Mouse (Mus musculus) forelimb bud, embryonic 11.5 days (tissue): ENCODE data around the gene Acsl5.

Experiments
- DNase-seq: peaks from one replicate; pipeline ENCODE4 v3.0.0-alpha.2; 2012; ENCODE audit warnings: low read depth, low spot score

Gene Acsl5

DNA sequence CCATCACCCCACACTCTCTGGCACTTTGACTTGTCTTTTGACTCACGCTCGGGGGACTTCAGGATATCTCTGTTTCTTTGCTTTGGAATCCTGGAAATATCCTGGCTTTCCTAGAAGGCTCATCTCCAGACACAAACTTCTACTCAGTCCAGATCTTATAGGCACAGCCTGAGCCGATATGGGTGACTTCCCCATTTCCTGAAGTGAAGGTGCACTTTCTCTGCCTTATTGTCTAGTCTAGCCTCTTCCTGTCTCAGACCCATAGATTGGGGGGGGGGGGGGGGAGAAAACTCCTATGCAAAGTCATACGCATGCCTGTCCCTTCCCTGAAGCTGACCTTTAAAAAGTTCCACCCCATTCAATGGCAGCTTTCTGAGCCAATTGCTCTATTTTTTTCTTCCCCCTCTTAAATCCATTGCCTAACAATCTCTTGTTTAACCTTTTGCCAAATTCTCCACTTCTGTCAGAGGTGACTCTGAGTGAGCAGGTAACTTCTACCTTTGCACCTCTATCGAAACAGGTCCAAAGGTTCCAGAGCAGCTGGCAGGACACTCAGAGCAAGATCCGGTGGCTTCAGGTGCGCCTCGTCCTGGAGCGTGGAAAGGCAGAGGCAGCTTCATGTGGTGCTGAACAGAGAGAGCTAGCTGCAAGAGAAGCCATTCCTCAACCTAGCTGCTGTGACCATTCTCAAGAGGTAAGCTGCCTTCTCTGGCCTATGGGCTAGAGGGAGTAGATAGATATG is at the start of gene Acsl5:
Gene Acsl5 (plus strand): TSS at position 556 of the 742 bp plus-strand sequence.
- no peak for DNase-seq

DNA sequence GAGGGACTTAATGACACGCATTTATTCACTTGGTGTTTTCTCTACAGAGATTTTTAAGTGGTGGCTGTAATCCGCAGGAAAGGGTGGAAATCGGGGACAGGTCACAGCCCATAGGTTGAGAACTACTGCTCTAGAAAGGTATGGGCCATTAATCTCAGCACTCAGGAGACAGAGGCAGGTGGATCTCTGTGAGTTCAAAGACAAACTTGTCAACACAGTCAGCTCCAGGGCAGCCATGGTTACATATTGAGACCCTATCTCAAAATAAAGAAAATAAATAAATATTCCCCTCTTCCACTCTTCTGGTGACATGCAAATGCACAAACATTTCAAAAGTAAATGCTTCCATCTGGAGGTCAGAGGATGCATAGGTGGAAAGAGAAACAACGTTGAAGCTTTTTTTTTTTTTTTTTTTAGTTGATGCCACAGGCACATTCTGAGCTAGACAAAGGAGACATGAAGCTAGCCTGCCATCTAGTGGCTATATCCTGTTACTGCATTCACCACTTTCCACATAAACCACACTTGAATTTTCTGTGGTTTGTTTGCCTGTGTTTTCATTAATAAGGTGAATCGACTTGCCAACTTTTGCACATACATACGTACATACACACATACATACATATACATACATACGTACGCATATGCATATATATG is 45.1 kb upstream of the Acsl5 start:
- DNase-seq, result peak; percentile 71

DNA sequence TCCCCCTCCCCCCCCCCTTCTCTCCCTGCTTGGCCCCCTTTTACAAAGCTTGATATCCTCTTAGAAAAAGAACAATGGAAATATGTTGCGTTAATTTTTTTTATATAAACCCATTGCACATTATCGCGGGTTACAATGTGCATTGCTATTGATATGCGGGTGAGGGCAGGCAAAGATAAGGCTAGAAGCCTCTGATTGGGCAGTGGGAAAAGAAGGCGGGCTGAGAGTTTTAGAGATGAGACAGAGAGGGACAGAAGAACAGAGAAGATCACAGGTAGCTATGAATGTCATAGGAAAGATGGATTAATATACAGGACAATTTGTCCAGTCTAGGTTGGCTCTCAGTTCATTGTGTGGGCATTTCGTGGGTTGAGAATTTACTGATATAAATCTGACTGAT is 44.5 kb upstream of the Acsl5 start:
- no peak for DNase-seq

DNA sequence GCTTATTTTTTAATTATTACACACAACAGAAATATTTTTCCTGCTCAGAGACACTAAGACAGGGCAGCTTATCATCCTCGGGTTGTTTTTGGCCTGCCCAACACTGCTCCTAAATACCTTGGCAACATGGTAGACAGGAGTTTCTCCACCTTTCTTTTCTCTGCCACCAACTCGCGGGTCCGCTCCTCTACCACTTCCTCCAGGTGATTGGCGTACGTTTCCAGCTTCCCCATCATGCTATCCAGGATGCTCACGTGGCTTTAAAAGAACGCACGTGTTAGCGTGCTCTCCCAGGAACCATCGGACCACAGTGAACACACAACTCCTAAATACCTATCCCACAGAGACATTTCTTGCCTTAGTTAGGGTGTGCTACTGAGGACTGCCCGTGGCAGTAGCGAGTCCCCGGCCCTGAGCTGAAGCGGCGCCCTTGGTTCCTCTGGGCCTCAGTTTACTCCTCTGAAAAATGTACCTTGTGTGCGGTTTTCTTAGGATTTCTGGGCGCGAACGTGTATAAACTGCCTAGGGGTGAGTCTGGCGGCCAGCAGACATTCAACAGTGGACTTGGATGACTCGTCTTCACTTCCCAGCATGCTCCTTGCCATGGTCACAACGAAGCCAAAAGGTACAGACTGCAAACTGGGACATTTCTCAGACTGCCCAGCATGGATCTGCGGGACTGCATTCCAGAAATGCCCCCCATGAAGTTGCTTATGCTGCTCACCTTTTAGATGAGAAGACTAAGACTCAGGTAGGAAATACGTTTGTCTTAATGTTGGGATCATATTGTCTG is 43.8 kb upstream of the Acsl5 start:
- no peak for DNase-seq

DNA sequence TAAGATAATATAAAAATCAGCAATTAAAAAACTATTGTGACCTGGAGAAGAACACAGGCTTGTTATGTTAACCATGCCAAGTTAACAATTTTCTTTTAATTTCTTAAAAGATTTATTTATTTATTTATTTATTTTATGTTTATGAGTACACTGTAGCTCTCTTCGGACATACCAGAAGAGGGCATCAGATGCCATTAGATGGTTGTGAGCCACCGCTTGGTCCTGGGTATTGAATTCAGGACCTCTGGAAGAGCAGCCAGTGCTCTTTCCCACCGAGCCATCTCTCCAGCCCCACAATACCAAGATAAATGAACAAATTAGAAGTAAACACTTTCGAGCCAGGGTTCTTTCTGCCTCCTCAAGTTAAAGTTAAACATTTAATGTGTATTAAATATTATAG is 43.1 kb upstream of the Acsl5 start:
- no peak for DNase-seq

DNA sequence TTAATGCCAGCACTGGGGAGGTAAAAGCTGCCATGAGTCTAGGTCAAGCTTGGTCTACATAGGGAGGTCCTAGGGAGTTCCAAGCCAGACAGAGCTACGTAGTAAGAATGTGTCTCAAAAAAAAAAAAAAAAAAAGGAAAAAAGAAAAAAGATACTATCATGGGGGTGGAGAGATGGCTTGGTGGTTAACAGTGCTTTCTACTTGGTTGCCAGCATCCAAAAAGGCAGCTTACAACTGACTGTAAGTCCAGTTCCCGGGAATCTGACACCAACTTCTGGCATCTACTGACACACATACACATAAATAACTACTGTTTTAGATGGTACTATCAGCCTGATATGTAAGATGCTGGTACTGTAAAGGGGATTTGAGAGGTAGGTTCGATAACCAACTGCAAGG is 42.7 kb upstream of the Acsl5 start:
- no peak for DNase-seq

DNA sequence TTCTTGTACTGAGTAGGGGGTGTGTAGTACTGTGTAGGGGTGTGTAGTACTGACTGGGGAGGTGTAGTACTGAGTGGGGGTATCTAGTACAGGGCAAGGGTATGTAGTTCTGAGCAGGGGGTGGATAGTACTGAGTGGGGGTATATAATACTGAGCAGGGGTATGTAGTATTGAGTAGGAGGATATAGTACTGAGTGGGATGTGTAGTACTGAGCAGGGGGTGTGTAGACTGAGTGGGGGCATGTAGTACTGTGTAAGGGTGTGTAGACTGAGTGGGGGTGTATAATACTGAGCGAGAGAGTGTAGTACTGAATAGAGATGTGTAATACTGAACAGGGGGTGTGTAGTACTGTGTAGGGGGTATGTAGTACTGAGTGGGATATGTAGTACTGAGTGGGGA is 40.0 kb upstream of the Acsl5 start:
- DNase-seq, result no peak

DNA sequence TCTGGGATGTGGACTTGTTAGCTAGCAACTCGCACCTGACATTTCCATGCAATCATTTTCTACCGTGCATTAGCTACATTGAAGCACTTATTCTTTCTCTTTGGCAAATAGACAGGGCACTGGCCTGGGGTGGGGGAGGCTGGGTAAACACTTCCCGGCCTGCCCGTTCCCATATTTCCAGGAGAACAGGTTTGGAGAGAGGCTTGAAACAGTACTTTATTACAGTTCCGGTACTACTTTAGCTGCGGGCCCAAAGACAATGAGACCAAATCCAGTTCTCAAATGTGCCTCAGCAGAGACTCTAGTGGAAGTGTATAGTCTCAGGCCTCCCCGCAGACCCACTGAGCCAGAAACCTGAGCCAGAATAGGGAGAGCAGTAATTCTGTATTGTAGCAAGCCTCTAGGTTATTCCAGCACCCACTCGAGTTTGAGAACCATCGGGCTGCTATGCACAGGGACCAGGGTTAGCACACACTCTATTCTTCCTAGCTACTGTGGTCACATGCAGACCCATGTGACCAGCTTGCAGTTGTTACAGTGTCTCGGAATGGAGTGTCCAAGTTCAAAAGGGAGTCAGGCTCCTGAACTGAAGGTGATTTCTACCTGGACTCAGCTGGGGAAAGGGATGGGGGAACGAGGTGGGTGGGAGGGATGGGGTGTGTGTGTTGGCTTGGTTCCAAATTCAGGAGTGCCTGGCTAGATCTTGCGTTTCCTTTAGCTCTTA is 38.0 kb upstream of the Acsl5 start:
- DNase-seq, result no peak

DNA sequence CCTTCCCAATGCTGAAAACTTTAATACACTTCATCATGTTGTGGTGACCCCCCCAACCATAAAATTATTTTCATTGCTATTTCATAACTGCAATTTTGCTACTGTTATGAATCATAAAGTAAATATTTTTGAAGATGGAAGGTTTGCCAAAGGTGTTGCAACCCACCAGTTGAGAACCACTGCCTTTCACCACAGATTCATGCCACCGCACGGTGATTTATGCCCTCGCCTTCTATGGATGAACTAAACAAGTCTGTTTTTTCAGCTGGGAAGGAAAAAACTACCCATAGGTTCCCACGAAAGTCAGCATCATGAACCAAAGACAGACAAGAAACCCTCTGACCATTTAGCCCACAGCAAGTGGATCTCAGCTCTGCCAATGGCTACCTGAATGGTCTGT is 34.9 kb upstream of the Acsl5 start:
- DNase-seq, result no peak

DNA sequence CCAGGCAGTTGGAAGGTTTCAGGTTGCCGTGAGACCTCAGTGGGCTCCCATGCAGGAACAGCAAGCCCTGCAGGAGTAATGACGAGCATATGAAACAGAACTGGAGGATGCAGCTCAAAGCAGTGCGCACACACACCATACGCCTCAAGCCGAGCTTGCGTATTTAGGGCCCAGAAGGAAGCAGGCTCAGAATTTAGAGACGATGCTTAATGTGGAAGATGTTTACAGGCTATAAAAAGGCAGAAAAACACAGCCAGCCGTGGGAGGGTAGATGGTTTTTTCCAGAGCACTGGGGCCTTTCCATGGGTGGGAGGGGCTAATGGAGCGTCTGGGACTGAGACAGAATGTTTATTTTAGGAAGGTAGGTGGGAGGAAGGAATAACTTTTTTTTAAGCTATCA is 34.4 kb upstream of the Acsl5 start:
- DNase-seq, result no peak

DNA sequence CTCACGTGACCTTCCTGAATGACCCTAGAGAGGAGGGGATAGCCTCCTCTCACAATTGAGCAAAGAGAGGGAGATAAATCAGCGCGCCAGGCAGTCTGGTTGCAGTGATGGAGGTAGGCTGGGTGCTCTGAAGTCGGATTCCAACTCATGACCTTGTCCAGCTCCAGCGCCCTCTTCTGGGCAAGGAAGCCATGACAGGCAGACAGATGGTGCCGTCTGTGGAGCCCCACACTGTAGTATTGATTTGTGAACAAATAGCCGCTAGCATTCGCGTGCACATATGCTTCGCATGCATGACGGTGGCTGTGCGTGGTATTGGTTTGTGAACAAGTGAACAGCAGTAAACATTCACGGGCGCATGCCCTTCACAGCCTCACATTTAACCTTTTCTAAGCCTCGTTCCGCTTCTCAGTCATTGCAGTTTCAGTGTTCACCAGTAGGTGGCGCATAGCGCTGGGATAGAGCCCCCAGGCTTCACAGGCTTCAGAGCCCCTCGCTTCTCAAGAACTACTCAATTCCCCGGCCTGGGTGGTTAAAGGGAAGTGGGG is 33.5 kb upstream of the Acsl5 start:
- peak; percentile 92 for DNase-seq

DNA sequence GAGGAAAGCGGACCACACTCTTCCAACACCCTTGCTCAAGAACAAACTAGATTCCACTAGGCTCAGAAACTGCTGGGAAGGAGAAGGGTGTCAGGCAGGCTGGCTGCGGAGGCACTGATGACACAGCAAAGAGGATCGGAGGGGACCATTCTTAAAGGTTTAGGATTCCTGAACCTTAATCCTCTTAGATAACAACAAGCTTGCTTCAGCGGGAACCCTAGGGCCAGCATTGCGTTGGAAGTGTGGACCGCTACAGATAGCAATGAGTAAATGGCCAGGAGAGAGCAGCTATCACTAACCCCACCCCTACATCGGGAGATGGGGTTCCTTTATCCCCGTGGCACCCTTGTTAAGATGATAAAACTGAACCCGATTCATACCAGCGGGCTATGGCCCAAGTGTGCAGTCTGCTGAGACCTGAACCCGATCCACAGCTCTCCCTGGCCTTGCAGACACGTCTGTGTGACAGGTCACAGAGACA is 33.0 kb upstream of the Acsl5 start:
- DNase-seq, result no peak

DNA sequence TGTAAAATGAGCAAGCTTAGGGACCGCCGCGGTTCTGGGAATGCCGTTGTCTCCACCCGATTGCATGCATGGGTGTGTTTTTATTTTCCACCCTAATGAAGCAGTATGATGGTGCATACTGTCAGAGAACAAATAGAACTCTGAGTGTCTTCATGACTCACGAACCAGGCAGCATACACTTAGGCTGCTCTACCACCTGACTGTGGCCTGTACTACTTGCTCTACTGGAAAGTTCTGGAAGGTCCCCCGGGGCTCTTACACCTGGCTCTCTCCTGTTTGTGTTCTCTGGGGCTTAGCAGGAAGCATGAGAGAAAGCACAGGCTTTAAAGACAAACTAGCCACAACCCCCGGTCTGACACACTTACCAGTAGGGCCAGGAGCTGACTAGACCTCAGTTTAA is 32.4 kb upstream of the Acsl5 start:
- no peak for DNase-seq

DNA sequence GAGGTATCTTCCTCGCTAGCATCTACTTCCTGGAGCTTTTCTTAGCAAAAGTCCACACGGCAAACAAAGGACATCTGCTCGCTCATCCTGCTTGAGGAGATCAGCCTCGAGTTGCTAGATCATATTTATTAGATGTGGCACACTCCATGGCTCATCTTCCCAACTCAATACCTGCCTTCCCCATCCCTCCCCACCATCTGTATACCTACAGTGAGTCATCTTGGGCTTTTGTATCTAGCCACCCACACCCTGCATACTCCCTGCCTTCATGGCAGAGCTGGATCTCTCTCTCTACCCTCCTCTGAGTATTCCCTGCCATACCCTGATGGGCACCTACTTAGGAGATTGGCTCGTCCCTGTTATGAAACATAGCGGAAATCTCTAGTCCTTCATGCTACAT is 30.5 kb upstream of the Acsl5 start:
- DNase-seq, result no peak

DNA sequence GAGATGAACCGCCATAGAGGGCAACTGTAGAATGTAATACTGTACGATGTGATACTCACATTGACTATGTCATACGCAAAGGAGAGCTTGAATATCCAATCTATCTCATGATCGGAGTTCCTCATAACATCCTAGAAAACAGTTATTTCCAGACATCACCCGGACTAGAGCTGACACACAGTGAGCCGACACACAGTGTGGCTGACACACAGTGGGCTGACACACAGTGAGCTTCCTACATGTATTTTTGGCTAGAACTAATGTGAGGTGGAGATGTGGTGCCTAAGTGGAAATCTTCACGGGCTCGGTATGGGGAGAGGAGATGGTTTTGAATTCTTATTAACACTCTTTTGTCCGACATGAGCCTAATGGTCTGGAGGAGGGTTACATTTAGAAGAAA is 29.5 kb upstream of the Acsl5 start:
- no peak for DNase-seq

DNA sequence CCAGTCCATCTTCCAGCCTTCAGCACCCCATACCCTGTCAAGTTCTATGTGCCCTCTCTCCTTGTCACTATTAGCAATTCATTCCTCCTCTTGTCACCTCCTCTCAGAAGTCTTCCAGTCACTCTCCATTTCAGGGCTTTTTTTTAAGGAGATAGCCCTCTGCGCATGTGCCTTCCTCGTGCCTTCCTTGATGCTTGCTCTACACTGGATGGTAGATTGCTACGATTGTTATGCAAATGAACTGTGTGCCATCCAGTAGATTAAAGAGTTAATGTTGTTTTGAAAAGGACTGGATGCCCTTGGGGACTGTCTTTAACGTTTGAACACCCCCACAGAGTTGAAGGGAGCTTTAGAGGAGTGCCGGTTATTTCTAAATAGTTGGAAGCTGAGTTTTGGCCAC is 25.1 kb upstream of the Acsl5 start:
- DNase-seq, result no peak

DNA sequence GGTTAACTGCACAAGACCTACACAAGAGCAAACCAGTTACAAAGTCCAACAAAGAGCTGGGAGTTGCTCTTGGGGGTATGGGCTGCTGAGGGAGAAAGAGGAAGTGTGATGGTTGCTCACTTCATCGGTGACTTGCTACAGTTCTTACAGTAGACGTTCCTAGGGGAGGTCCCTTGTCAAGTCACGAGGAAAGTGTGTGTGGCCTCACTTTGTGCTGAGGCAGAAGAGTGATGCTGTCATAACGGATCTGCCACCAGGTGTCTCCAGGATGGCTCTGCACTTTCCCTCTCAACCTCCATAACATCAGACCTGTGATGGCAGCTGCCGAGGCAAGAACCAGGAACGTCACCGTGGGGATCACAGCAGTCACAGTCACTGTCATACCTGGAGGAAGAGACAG is 24.6 kb upstream of the Acsl5 start:
- DNase-seq, result no peak

DNA sequence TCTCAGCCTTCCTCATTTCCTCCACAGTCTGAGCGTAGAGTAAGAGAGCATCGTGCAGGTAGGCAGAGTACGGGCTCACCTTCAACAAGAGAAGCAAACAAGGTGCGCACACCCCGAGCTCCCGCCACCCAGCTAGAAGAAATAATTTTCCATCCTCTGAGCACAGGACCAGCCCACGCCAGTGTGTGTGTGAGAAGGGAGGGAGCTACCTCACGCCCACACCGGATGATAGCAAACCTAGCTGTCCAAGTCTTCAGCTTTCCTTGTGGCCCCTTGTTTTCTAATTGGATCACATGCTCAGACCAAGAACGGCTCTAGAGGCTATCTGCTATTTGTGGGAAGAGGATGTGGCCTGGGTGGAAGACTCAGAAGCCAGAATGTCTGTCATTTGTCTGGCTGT is 20.7 kb upstream of the Acsl5 start:
- DNase-seq, result no peak

DNA sequence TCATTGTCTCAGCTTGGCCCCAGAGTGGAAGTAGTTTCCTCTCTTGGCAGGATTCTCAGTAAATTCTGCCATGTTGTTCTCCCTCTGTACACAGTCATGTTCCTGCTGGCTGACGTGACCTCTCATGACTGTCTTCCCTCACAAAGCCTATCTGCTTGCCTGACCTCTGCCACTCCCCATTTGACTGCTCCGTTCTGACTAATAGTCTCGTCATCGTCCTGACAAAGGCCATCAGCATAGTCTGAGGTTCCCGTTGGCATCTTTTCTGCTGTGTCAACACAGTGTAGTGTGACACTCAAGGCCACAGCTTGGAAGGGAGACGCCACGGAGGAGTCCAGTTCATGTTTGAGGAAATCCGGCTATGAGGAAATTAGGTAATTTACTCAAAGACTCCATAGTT is 19.6 kb upstream of the Acsl5 start:
- no peak for DNase-seq

DNA sequence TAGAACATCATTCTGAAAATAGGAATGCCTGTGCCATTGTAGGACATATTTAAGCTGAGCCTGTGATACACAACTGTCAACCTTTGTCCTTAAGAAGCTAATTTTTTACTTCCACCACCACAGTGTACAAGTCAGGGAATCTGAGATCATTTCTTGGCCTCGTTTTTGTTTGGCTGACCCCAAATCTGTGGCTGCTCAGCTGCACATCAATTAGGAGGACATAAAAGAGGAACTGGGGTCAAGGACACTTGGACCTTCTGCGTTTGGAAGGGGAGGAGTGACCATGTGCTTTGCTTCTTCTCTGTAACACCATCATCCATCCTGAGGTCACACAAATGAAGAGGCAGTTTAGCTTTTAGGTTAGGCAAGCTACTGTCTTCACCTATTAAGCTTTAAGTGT is 15.7 kb upstream of the Acsl5 start:
- DNase-seq, result no peak

DNA sequence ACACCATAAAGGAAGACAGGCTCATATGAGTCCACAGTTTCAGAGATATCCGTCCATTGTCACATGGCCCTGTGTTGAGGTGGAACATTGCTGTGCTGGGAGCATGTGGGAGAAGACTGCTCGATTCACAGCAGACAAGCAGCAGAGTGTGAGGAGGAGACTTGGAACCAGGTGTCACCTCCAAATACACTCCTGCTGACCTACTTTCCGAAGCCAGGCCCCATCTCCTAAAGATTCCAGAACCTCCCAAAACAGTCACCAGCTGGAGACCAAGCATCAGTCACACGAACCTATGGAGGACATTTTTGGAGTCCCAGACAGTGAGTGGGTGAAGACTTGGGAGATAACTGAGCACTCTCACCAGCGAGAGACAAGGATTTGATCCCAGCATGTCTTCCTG is 15.2 kb upstream of the Acsl5 start:
- DNase-seq, result no peak
